Mouse (Mus musculus) thymus, postnatal 14 days (tissue): Measurements from ENCODE around the gene Tbc1d22a.
"Not testable (repeated sequence)": the region's sequence is repeated elsewhere in the genome, so short reads cannot be mapped to it uniquely, and the experiment has no call there.

Experiments used
- DNase-seq: peaks from one replicate; pipeline ENCODE4 v3.0.0; 2021

The Tbc1d22a gene

DNA sequence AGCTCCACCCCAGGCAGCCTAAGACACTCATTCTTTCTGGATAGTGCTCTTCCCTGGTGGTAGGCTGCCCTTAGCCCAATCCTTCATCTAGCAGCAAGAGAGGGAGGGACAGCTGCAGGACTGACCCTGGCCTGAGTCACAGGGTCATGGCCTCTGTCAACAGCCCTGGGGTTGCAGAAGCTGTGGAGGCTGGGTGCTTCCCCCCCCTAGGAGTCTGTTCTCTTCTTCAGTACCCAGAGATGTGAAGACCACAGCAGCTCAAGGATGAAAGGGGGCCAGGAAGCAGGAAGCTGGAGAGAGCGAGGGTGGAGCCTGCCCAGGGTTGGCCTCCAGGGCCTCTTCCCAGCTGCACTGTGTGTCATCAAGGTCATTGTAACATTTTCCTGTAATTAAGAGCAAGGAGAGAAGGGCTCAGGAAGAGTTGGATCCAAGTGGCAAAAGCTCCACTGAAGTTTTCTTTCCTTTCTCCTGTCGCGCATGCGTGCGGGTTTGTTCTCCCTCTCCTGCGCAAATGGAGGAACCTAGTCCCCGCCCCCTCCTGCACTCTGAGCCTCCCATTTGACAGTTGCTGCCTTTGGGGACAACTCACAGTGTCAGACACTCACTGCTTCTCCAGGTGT is 10.2 kb upstream of the Tbc1d22a start:
- DNase-seq, result peak; percentile 87

DNA sequence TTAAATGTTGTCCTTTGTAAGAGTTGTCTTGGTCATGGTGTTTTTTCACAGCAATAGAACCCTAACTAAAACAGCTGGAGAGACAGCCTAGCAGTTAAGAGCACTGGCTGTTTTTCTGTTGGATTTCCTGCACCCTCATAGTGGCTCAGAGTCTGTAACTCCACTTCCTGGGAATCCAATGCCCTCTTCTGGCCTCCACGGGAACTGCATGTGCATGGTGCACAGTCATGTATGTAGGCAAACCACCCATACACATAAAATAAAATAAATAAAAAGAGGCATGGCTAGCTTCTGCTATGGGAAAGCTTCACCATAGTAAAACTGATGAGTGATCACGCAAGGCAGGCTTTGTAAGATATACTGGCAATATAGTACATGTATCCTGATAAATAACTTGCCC is 9.0 kb upstream of the Tbc1d22a start:
- DNase-seq, result peak; percentile 90

DNA sequence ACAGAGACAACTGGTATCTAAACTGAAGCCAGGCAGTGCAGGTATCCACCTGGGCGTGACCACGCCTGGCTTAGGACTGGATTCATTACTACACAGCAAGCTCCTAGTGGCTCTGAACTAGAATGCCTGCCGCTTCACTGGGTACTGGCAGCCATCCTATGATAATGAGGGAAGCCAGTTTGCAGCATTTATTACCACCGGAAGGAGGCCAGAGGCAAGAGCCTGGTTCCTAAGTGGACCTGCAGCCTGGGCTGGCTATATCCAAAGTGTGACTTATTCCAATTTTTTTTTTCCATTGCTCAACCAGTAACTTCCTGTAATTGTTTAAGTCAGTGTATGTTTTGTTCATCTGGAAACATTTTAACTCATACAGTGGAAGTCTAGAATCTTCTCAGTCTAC is 7.9 kb upstream of the Tbc1d22a start:
- no peak for DNase-seq

DNA sequence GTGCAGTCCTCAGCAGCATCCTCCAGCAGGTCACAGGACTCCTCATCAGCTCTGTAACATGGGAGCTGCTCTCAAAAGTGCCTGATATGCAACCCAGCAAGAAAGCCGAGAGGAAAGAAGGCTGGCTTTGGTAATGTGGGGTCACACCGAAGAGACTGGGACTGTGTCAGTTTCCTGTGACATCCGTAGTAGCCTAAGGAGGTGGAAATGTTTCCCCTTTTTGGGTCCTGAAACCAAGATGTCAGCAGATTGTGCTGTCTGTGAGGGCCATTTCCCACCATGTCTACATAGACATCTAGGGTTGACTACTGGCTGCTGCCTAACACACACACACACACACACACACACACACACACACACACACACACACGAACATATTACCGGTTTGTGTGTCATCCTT is 2.1 kb upstream of the Tbc1d22a start:
- DNase-seq, result not testable (repeated sequence)

DNA sequence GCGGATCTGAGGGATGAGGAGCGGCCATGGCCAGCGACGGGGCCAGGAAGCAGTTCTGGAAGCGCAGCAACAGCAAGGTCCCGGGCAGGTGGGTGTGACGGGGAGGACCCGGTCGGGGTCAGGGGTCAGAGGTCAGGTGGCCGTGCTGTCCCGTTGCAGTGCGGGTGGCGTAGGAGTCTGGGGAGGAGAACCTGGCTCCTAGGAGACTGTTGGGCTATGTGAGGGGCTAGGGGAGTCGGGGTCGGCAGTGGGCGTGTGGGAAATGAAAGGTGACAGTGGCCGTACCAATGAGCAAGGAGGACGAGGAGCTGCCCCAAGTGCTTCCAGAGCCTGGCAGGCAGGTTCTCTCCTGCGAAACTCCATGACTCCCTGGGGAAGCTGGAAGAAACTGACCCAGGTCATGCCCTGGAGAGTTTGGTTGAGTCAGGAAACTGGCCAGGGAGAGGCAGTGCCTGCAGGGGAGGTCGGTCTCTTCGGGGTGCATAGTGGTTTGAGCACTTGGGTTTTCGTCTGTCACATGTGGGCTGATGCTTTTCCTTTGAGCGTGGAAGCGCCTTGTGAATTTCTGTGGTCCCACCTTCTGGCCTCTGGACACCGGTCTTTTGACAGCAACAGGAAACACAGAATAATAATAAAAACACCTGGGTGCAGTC is 416 bp downstream of the Tbc1d22a start:
- no peak for DNase-seq

DNA sequence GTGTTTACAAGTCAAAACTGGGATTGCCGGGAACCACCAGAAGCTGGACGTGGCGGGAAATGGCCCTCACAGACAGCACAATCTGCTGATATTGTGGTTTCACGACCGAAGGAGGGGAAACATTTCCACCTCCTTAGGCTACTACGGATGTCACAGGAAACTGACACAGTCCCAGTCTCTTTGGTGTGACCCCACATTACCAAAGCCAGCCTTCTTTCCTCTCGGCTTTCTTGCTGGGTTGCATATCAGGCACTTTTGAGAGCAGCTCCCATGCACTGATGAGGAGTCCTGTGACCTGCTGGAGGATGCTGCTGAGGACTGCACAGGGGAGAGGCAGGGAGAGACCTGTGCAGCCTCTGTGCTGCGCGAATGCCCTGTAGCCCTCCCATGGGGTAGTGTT is 2.4 kb downstream of the Tbc1d22a start:
- not testable (repeated sequence) for DNase-seq

DNA sequence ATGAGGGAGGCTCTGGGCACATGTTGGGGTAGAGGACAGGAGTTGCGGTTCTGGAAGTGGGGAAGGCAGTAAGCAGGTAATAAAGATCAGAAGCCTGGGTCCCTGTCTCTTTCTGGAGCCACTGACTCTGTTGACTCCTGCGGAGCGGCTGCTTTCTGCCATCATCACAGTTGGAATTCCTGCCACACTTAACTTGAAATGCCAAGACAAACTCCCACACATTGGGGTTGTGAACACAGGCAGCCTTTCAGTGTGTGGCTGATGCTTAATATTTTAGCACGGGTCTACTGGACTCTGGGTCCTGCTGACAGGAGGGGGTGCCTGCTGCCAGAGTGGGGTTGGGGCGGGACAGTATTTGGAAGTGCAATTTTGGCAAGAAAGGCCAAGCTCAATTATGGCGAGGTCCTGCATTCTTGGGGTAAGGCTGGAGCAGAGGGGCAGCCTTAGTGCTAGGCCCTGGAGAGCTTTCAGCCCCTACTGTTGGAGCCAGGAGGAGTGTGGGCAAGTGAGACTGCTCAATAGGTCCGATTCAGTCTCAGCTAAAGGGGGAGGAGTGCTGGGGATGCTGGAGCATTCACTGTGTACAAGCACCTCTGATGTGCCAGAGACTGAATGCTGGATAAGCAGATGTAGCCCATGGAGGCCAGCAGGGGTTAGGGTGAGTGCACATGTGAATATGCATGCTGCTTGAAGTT is 5.4 kb downstream of the Tbc1d22a start:
- DNase-seq, result no peak

DNA sequence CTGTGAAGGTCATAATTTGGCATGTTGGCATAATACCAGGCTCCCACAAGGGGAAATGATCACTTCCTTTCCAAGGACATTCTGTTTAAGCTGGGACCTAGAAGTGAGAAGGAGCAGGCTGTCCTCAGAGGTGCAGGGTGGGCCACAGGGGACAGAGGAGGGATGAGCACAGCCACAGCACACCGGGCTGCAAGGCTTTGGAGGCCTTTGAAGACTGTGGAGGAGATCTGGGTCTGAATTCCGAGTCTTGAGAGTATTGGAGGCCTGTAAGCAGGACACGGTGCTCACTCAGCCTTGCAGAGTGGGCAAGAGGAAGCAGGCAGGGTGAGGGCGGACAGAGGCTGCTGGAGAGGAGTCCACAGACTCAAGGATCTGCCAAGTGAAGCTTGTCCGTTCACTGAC is 6.0 kb downstream of the Tbc1d22a start:
- no peak for DNase-seq

DNA sequence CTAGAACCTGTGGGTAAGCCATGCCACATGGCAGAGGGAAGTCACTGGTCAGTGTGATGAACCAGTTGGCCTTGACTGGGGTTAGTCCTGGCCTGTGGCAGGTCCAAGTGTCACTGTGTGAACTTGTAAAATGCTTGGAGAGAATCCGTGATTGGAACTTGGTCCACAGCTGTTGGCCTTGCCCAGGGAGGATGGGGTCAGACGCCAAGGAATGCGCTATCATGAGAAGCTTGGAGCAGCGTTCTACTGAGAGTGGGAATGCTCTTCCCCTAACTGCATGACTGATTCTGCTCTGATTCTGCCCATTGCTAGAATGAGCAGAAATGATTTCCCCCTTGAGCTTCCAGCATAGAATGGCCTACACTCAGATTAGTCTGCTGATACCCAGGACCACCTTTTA is 6.5 kb downstream of the Tbc1d22a start:
- no peak for DNase-seq

DNA sequence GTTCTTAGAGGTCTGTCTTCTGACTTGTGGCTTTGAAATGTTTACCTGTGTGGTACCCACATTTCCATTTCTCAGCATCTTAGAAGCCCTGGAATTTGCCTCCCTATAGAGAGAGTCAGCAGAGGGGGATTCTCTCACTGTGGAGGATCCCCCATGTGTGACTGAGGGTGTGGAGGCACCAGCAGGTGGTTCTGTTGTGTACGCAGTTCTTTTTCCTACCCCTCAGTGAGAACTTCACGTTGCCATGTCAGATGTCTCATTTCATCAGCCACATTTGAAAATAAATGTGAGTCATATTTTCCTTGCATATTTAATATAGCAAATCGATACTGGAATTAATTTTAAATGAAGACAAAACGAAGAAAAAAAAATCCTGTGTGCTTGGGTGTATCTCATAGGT is 7.1 kb downstream of the Tbc1d22a start:
- no peak for DNase-seq

DNA sequence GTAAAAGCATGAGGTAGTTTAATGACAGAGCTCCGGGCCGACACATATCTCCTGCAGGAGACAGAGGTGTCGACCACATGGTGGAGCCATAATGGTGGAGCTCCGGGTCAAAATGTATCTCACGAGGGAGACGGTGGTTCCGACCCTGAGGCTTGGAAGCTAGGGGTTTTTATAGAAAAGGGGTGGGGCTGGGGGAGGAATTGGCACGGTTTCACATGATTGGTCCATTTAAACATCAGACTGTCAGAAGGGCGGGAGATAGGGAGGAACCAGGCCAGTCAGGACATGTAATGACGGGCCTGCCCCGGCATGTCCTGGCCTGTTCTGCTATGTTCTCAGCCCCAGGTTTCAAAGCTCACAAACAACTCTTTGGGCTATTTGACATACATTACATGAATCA is 7.6 kb downstream of the Tbc1d22a start:
- DNase-seq, result not testable (repeated sequence)

DNA sequence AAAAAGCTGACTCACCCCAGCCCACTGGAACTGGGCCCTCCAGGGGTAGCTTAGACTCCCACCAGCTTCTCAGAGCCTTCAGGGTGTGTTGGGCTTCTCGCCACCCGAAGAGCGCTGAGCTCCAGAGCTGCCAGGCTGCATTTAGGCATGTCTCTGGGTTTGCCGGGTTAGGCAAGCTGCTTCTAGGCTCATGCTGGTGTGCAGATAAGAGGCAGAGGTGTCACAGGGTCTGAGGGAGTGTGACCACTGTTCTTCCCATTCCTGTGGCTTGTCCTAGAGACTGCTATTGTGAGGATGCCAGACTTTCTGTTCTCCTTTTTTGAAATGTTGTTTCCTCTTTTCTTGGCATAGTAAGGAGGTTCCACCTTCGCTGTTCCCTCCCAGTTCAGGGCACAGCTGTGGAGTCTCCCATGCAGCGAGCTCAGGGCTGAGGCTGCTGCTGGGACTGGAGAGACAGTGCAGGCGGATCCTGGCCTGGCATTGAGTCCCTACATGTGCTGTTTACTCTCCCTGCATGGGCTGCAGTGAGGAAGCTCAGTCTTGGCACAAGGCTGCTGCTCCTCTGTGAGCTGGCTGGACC is 10.8 kb downstream of the Tbc1d22a start:
- DNase-seq, result no peak

DNA sequence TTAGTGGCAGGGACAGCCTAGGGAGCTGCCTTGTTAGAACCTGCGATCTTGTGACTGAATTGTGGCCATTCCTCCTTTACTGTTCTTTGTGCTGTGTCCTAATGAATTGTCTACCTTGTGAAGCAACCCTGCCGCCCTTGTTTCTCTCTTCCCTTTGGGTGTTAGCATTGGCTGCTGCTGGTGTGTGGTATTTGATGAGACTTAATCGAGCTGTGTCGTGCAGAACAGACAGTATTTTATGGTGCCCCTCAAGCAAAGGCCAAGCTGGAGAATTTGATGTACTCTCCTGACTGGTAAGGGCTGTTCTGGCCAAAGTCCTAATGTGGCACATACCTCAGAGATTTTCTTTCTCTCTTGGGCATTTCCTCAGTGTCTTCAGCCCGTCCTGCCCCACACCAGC is 12.0 kb downstream of the Tbc1d22a start:
- no peak for DNase-seq

DNA sequence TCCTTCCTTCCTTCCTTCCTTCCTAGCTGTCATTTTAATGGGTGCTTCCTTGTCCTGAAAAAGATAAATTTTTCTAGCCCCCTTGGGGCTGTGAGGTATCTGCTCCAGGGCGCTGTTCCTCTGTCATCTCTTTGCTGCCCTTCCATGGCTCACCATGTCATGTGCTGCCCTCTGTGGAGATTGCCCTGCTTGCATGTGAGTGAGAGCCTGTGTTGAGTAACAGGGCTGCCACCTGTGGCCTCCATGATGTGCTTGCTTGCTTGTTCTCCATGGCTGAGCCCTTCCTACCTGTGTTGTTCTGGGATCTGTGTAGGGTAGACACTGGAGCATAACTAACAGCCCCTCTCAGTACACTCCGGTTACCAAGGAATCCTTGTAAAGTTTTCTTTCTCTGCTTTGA is 12.7 kb downstream of the Tbc1d22a start:
- DNase-seq, result no peak

DNA sequence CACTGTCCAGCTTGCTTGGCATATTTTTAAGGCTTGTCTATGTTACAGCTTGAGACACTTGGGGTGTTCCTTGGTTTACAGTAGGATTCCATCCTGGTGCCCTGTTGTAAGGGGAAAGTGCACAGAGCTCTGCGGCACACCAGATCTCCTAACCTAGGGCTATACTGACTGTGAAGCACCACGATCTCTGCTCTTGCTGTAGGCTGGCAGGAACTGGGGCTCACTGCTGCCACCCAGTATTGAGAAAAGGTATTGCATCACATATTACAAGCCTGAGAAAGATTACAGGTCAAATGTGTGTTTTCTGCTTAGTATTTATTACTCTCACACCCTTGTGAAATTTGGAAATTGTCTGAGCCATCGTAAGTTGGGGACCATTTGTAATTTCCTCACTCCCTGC is 13.9 kb downstream of the Tbc1d22a start:
- DNase-seq, result peak; percentile 71

DNA sequence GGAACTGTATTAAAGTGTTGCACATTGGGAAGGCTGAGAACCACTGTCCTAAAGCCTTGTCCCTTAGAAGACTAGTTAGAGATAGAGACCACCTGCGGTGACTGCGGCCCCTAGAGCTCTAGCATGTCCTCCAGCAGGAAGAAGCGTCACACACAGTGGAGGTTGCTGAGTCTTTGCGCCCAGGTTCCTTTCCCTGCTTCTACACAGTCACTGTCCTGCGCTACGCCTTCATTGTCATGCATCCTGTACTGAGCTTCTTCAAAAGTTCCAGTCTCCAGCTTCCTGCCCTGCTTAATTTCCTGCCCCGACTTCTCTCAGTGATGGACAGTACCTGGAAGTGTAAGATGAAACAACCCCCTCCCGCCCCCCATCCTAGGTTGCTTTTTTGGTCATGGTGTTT is 14.8 kb downstream of the Tbc1d22a start:
- no peak for DNase-seq

DNA sequence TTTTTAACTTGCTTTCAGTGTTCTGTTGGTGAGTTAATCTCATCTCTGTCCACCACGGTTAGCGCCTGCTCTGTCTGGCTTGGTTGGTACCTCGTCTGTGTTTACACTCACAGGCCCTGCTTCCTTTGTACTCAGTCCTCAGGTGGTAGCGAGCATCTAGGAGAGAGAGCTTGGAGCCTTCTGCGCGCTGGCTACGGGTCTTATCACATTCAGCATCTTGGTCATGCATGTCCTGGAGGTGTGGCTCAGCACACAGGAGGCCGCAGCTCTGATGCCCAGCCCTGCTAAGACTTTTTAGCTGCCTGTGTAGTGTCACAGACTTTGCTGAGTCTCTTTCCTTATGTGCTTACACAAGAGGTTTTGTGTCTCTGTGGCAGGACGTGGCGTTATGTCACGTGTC is 15.4 kb downstream of the Tbc1d22a start:
- DNase-seq, result no peak

DNA sequence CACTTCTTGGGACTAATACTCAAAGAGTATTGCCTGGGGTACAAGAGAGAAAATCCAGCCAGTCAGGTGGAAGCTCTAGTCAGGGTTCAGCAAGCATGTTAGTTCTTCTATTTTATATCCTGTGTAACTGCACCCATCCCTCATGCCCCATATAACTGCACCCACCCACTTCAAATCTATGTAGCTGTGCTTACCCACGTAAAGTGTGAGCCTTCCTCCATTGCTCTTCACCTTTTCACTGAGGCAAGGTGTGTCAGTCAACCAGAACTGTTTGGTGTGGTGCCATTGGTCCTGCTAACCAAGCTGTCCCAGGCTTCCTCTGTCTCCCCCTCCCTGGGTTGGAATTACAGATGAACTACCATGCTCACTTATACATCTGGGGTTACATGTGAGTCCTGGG is 16.9 kb downstream of the Tbc1d22a start:
- DNase-seq, result no peak

DNA sequence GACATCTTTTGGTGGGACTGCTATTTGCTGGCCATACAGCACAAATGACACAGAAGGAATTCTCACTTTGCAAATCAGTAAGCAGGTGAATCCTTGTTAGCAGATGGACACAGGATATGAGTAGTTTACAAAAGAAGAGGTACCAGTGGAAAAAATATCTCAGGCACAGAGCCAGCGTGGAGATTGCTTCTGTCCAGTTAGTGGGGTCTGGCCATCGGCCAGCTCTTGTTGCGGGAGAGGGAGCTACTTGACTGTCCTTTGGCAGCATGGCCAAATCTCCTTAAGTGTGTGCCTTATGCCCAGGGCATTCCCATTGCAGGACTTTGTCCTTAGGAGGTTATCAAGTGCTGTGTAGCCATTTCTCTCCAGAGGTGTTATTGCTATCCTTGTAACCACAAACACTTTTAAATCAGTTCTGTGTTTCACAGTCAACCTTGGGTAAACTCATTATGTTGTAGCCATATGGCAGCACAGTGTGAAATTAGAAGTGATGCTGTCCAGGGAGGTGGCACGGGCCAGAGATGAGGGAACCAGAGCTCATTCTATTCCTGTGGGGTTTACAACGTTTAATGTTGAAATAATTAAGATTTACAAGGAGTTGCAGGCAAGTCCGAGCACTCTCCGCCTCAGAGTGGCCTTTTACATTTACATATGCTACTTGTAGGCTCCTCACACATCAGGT is 17.7 kb downstream of the Tbc1d22a start:
- DNase-seq, result no peak

DNA sequence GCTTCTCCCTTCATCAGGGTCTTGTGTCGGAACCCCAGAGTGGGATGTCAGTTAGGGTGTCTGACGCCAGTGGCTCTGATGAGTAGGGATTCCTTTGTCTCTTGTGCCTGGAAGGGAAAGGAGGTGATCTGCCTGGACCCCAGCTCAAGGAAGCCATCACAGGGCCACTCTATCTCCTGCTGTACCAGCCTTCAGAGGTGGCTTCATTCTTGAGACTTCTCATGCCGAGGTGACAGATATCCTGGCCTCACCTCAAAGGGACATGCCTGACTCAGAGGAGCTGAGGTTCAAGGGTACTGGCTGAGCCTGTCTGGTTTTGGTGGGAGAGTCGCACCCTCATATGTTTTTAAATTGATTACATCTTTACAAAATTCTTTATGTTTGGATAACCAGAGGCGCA is 19.7 kb downstream of the Tbc1d22a start:
- DNase-seq, result peak; percentile 20

DNA sequence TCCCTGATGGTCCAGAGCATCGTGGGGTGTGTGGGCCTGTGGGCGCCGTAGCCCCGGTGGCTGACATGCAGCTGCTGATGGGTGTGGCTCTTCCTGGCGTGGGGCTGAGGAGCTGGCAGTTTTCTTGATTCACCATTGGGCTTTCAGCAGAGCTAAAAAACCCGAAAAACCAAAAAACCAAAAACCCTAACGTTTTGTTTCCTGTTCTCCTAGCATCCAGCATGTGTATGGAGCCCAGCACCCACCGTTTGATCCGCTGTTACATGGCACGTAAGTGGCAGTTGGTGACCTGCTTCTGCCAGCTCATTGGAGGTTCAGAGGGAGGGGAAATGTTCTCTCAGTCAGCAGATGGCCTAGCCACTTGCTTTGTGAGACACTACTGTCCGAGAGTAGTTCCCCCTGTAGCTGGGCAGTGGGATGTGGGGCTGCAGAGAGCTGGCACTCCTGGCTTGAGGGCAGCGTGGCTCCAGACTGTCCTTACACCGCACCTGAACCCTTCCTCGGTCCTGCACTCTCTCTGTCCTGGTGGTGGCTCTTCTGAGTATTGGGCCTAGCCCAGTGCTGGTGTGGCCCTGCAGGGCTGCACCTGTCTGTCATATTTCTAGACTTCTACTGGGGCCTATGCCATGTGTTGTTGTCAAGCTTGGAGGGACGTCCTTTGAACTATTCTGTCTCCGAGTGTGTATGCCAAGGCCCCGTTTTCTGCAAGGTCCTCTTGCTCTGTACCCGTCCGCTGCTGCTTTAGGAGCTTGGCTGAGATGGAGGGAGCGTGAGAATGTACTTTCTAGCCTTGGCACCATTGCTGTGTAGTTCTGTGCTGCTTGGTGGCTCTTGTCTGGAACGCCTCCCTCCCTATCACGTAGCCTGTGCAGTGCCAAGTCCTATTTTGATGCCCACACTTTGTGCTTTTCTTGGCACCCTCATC is 20.5 kb downstream of the Tbc1d22a start:
- DNase-seq, result peak; percentile 60

DNA sequence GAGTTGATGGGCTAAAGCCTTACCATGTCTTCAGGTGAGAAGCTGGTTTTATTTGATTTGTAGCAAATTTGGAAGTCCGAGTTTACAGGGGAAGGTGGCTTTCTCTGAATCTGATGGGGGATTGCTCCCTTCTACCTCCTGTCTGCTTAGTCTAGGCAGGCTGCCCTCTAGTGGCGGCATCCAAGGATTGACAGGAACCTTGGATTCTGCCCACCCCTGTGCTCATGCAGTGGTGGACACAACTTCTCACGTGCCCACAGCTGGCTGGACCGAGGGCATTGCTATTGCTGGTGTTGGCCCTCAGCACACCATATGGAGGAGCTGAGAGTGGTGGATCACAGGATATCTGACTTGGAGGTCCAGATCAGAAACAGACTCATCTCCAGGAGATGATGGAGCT is 22.0 kb downstream of the Tbc1d22a start:
- DNase-seq, result peak; percentile 82
